Mouse (Mus musculus): ENCODE results near the gene Fam193a. TPM values are rescaled to one million over a fixed set of nuclear protein-coding genes. Genes with fewer than 3 reads are reported as not detected.

Fam193a gene
- polyA plus RNA-seq, 1 experiment = not detected

DNA sequence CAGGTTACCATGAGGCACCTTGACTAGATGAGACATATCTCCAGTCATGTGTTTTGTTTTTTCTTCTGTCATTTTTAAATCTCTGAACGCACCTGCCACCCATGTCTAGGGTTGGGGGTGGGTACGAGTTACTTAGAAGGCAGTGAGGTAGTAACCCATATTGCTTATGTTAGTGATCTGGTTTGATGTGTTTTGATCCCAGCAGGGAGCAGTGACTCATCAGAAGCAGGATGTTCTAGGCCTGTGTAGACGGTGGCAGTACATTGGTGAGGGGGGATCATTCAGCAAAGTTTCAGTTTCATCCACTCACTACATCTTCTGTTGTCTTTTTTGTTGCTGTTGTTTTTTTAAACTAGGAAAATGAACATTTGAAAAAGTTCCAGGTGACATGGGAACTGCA is 61.0 kb downstream of the Fam193a start:
- H3K27ac ChIP-seq (ENCODE audit: insufficient read depth, low read depth, low read length) = no peak overlapping the region
- H3K4me3 ChIP-seq (ENCODE audit: insufficient read depth, low read depth, low read length) = no peak overlapping the region
- H3K4me1 ChIP-seq (ENCODE audit: control insufficient read depth, insufficient read depth, low read length) = no peaks in the 10 kb centered on the region
- 50% methylated on average over 3 of the region's 3 CpGs for WGBS
- no peak for TF ChIP-seq CTCF (IDR thresholded peaks at IDR 0.05; ENCODE audit: insufficient read depth, low read depth, low read length)
- TF ChIP-seq POLR2A (IDR thresholded peaks at IDR 0.05; ENCODE audit: insufficient read depth, low read depth, low read length) = no peak

GRCm38 (mm10) chr5:34433786-34434185 is 64.1 kb downstream of the Fam193a start:
- WGBS = 84% methylated on average over 1 of the region's 1 CpGs
- no peak for TF ChIP-seq POLR2A (IDR thresholded peaks at IDR 0.05; ENCODE audit: insufficient read depth, low read depth, low read length)
- TF ChIP-seq CTCF (IDR thresholded peaks at IDR 0.05; ENCODE audit: insufficient read depth, low read depth, low read length) = no peak
- H3K4me1 ChIP-seq (ENCODE audit: control insufficient read depth, insufficient read depth, low read length) = no peaks in the 10 kb centered on the region
- H3K4me3 ChIP-seq (ENCODE audit: insufficient read depth, low read depth, low read length) = no peak overlapping the region
- no peak overlapping the region for H3K27ac ChIP-seq (ENCODE audit: insufficient read depth, low read depth, low read length)

DNA sequence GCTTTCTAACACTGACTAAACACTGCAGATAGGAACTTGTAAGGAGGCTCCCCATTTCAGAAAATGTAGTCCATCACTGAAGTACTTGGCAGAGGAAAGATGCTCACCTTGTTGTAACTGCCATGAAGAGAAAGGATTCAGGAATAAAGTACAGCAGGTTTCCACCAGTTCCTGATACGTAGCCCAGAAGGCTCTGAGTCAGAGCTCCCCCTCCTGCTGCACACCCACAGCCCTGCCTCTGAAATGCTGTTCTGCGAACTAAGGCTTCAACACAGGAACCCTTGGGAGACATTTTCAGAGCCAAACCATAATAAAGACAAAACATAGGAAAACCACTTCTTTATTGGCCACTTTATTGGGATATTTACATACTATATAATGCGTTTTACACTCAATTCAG is 64.5 kb downstream of the Fam193a start:
- Histone ChIP-seq H3K4me3 (ENCODE audit: insufficient read depth, low read depth, low read length) (no peak overlapping the region), H3K4me1 (ENCODE audit: control insufficient read depth, insufficient read depth, low read length) (no peaks in the 10 kb centered on the region), H3K27ac (ENCODE audit: insufficient read depth, low read depth, low read length) (no peak overlapping the region)
- no peak for TF ChIP-seq POLR2A (IDR thresholded peaks at IDR 0.05; ENCODE audit: insufficient read depth, low read depth, low read length)
- TF ChIP-seq CTCF (IDR thresholded peaks at IDR 0.05; ENCODE audit: insufficient read depth, low read depth, low read length) = no peak
- 49% methylated on average over 3 of the region's 3 CpGs for WGBS

DNA sequence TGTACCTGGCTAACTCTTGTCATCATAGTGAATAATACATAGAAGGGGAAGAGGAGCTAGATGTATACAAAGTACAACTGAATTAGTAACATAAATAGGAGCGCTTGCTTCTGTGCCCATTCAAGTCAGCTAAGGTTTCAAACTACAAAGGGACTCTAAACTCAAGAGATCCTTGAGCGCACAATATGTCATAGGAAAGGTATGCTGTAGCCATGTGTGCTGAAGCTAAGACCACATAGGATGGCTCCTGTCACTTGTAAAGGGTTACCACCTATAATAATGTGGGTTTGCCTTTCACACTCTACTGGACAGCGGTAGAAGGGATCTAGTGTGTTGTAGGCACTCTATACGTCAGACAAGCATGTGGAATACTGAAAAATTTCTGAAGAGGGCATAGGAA is 68.3 kb downstream of the Fam193a start:
- 97% methylated on average over 4 of the region's 4 CpGs for WGBS
- no peak overlapping the region for H3K27ac ChIP-seq (ENCODE audit: insufficient read depth, low read depth, low read length)
- no peak overlapping the region for H3K4me3 ChIP-seq (ENCODE audit: insufficient read depth, low read depth, low read length)
- no peak for TF ChIP-seq POLR2A (IDR thresholded peaks at IDR 0.05; ENCODE audit: insufficient read depth, low read depth, low read length)
- TF ChIP-seq CTCF (IDR thresholded peaks at IDR 0.05; ENCODE audit: insufficient read depth, low read depth, low read length) = no peak
- no peaks in the 10 kb centered on the region for H3K4me1 ChIP-seq (ENCODE audit: control insufficient read depth, insufficient read depth, low read length)

DNA sequence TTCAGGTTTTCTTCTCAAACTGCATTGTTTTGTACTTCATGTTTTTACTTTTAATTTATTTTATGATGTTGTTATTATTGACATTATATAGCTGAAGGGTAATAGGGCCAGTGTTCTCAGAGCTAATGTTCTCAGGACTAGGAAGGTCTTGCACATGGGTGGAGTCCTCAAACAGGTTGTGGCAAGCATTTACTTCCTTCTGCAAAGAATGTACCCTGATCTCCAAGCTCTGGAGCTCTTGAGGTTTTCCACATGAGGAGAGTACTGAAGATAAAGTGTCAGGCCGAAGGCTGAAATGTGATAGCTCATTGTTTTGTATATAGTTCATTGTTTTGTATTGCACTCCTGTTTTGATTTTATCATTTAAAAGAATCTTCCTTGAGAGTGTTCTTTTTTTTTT is 68.9 kb downstream of the Fam193a start:
- TF ChIP-seq CTCF (IDR thresholded peaks at IDR 0.05; ENCODE audit: insufficient read depth, low read depth, low read length) (no peak), POLR2A (IDR thresholded peaks at IDR 0.05; ENCODE audit: insufficient read depth, low read depth, low read length) (no peak)
- Histone ChIP-seq H3K4me3 (ENCODE audit: insufficient read depth, low read depth, low read length) (no peak overlapping the region), H3K27ac (ENCODE audit: insufficient read depth, low read depth, low read length) (no peak overlapping the region), H3K4me1 (ENCODE audit: control insufficient read depth, insufficient read depth, low read length) (no peaks in the 10 kb centered on the region)
- 88% methylated on average over 1 of the region's 1 CpGs for WGBS

DNA sequence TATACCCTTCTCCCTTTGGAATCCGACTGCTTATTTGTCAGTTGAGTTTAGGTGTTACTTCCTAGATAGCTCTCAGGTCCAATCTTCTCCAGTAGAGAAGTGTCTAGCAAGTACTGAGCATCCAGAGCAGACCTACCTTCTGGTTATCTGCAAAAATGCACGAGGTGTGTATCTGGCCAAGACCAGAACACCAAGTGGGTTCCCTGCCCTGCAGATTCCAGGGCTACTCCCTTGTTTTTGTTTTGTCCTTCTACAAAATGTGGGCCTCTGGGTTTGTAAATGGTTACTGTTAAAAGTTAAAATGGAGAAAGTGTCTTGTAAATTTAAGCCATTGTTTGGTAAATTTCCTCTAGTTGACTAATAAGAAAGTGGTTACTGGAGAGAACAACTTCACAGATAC is 70.0 kb downstream of the Fam193a start:
- TF ChIP-seq POLR2A (IDR thresholded peaks at IDR 0.05; ENCODE audit: insufficient read depth, low read depth, low read length) (no peak), CTCF (IDR thresholded peaks at IDR 0.05; ENCODE audit: insufficient read depth, low read depth, low read length) (no peak)
- Histone ChIP-seq H3K4me1 (ENCODE audit: control insufficient read depth, insufficient read depth, low read length) (no peaks in the 10 kb centered on the region), H3K27ac (ENCODE audit: insufficient read depth, low read depth, low read length) (no peak overlapping the region), H3K4me3 (ENCODE audit: insufficient read depth, low read depth, low read length) (no peak overlapping the region)
- WGBS = 97% methylated on average over 2 of the region's 2 CpGs

- H3K4me3 ChIP-seq (ENCODE audit: insufficient read depth, low read depth, low read length) = no peak overlapping the region
- H3K4me1 ChIP-seq (ENCODE audit: control insufficient read depth, insufficient read depth, low read length) = no peaks in the 10 kb centered on the region
- WGBS = 95% methylated on average over 2 of the region's 2 CpGs
- H3K27ac ChIP-seq (ENCODE audit: insufficient read depth, low read depth, low read length) = no peak overlapping the region
- TF ChIP-seq CTCF (IDR thresholded peaks at IDR 0.05; ENCODE audit: insufficient read depth, low read depth, low read length) (no peak), POLR2A (IDR thresholded peaks at IDR 0.05; ENCODE audit: insufficient read depth, low read depth, low read length) (no peak)
Observed at GRCm38 (mm10) chr5:34441797-34442196, 72.1 kb downstream of the Fam193a start.

DNA sequence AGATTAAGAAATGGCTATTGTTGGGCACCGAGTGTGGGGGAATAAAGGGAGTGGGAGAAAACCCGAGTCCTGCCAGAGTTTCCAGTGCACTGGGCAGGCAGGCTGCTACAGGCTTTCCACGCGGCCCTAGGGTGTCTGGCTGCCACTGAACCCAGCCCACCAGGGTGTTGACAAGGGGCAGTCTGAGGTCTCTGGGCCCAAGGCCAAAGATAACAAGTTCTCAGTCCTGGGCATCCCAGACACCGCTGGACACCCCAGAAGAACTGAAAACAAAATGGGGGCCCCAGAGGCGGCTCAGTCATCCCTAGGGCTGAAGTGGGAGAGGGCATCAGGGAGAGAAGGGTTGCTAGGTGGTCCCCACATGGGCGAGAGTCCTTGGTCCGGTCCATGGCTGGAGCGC is 76.5 kb downstream of the Fam193a start:
- no peak for TF ChIP-seq POLR2A (IDR thresholded peaks at IDR 0.05; ENCODE audit: insufficient read depth, low read depth, low read length)
- Histone ChIP-seq H3K4me1 (ENCODE audit: control insufficient read depth, insufficient read depth, low read length) (no peaks in the 10 kb centered on the region), H3K4me3 (ENCODE audit: insufficient read depth, low read depth, low read length) (no peak overlapping the region), H3K27ac (ENCODE audit: insufficient read depth, low read depth, low read length) (no peak overlapping the region)
- WGBS = 71% methylated on average over 9 of the region's 9 CpGs

- WGBS = 69% methylated on average over 1 of the region's 1 CpGs
- H3K27ac ChIP-seq (ENCODE audit: insufficient read depth, low read depth, low read length) = no peak overlapping the region
- no peak overlapping the region for H3K4me3 ChIP-seq (ENCODE audit: insufficient read depth, low read depth, low read length)
- TF ChIP-seq POLR2A (IDR thresholded peaks at IDR 0.05; ENCODE audit: insufficient read depth, low read depth, low read length) = no peak
- TF ChIP-seq CTCF (IDR thresholded peaks at IDR 0.05; ENCODE audit: insufficient read depth, low read depth, low read length) = no peak
- H3K4me1 ChIP-seq (ENCODE audit: control insufficient read depth, insufficient read depth, low read length) = no peaks in the 10 kb centered on the region
Observed at GRCm38 (mm10) chr5:34458994-34459393, 89.3 kb downstream of the Fam193a start.

DNA sequence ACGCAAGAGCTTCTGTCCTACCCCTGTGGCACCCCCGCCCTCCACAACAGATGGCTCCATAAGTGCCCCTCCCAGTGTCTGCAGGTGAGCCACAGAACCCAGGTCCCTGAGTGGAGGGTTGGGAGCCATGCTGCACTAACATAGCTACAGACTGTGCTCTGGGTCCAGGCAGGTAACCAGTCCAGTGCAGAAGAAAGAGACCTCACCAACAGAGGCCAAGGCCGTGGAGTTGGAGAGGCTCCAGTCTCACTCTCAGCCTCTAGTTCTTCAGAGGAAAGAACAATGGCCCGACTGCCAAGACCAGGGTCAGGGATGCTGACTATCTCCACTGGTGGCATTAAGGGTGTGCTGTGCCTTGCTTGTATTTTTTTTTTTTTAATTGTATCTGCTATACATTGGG is 91.6 kb downstream of the Fam193a start:
- WGBS = 94% methylated on average over 4 of the region's 4 CpGs
- no peak overlapping the region for H3K27ac ChIP-seq (ENCODE audit: insufficient read depth, low read depth, low read length)
- H3K4me3 ChIP-seq (ENCODE audit: insufficient read depth, low read depth, low read length) = no peak overlapping the region
- peaks cover 5% of the 10 kb centered on the region; the same call in 1 of the 2 replicates for H3K4me1 ChIP-seq (ENCODE audit: control insufficient read depth, insufficient read depth, low read length)
- no peak for TF ChIP-seq POLR2A (IDR thresholded peaks at IDR 0.05; ENCODE audit: insufficient read depth, low read depth, low read length)
- TF ChIP-seq CTCF (IDR thresholded peaks at IDR 0.05; ENCODE audit: insufficient read depth, low read depth, low read length) = no peak

All from olfactory bulb, adult 2 months (tissue).